Mouse (Mus musculus) lung, postnatal 0 days (tissue): ENCODE data around the gene Stab1.

ENCODE experiments used
- CTCF ChIP-seq: IDR thresholded peaks from 2 replicates; pipeline ENCODE4 v1.5.1; 2016; ENCODE audit warnings: antibody characterized with exemption, mild to moderate bottlenecking
- EP300 ChIP-seq: IDR thresholded peaks from 2 replicates; pipeline ENCODE4 v1.6.1; 2016; ENCODE audit warnings: antibody characterized with exemption, mild to moderate bottlenecking, control low read depth

GRCm38 (mm10) chr14:31205244-31205561 lies 36.8 kb upstream of the Stab1 start:
- TF ChIP-seq CTCF (no peak), EP300 (no peak)
